Mouse (Mus musculus) megakaryocyte, embryonic 14.5 days (primary cell): ENCODE data around the gene Adamts2. TPM values are rescaled to one million over a fixed set of nuclear protein-coding genes. Genes with fewer than 3 reads are reported as not detected.

Source experiments
- H3K27me3 ChIP-seq: replicated peaks from 2 replicates; pipeline ENCODE3; 2012; ENCODE audit warnings: inconsistent platforms
- H3K36me3 ChIP-seq: replicated peaks from 2 replicates; pipeline ENCODE3; 2012; ENCODE audit warnings: low read length, inconsistent platforms, mixed read lengths
- H3K4me1 ChIP-seq: 2 replicates; pipeline ENCODE4 v1.6.1; 2012; ENCODE audit warnings: inconsistent platforms
- H3K4me3 ChIP-seq: replicated peaks from 2 replicates; pipeline ENCODE3; 2012; ENCODE audit warnings: moderate library complexity, mild to moderate bottlenecking, inconsistent platforms
- H3K9me3 ChIP-seq: 2 replicates; pipeline ENCODE4 v1.6.1; 2012; ENCODE audit warnings: inconsistent platforms
- FLI1 ChIP-seq: IDR thresholded peaks from 2 replicates; pipeline ENCODE4 v1.6.1; 2012; ENCODE audit warnings: low read length, inconsistent platforms, mixed read lengths
- GATA1 ChIP-seq: IDR thresholded peaks from 3 replicates; pipeline ENCODE4 v1.6.1; 2012; ENCODE audit warnings: mixed read lengths, low read length, inconsistent platforms, borderline replicate concordance
- polyA plus RNA-seq: library from polyadenylated mRNA; stranded (reverse); fragments of >175 nt; gene quantifications from 2 replicates; pipeline ENCODE4 v1.2.3, GENCODE M21; 2012; ENCODE audit warnings: low replicate concordance; ENCODE audit not compliant: insufficient read depth

Adamts2 gene
- polyA plus RNA-seq, 1 experiment: not detected

- Histone ChIP-seq H3K36me3 (no peaks in the 10 kb centered on the region), H3K4me3 (no peak overlapping the region), H3K27me3 (peaks cover 40% of the 10 kb centered on the region), H3K4me1 (no peaks in the 10 kb centered on the region), H3K9me3 (peaks cover 5% of the 10 kb centered on the region; the same call in 1 of the 2 replicates)
- no peak for TF ChIP-seq FLI1
- no peak for TF ChIP-seq GATA1
Measured at GRCm38 (mm10) chr11:50592892-50593553, 8.9 kb upstream of the Adamts2 start.

GRCm38 (mm10) chr11:50596571-50596970 lies 5.3 kb upstream of the Adamts2 start:
- Histone ChIP-seq H3K36me3 (no peaks in the 10 kb centered on the region), H3K4me3 (no peak overlapping the region), H3K27me3 (peaks cover 69% of the 10 kb centered on the region), H3K9me3 (peaks cover 14% of the 10 kb centered on the region), H3K4me1 (no peaks in the 10 kb centered on the region)
- TF ChIP-seq FLI1 (no peak), GATA1 (no peak)

- peaks cover 82% of the 10 kb centered on the region for H3K27me3 ChIP-seq
- H3K9me3 ChIP-seq: peaks cover 14% of the 10 kb centered on the region
- no peaks in the 10 kb centered on the region for H3K4me1 ChIP-seq
Measured at GRCm38 (mm10) chr11:50599156-50599555, 2.7 kb upstream of the Adamts2 start.

GRCm38 (mm10) chr11:50602356-50603081 lies 635 bp downstream of the Adamts2 start:
- peaks cover 14% of the 10 kb centered on the region for H3K9me3 ChIP-seq
- no peaks in the 10 kb centered on the region for H3K4me1 ChIP-seq
- no peak overlapping the region for H3K4me3 ChIP-seq
- TF ChIP-seq GATA1 (no peak), FLI1 (no peak)
- H3K27me3 ChIP-seq: peaks cover 89% of the 10 kb centered on the region
- H3K36me3 ChIP-seq: no peaks in the 10 kb centered on the region

More at GRCm38 (mm10) chr11:50599156-50599555, 2.7 kb upstream of the Adamts2 start:
- no peaks in the 10 kb centered on the region for H3K36me3 ChIP-seq
- TF ChIP-seq GATA1 (no peak), FLI1 (no peak)
- H3K4me3 ChIP-seq: no peak overlapping the region

GRCm38 (mm10) chr11:50603082-50603910 lies 1.4 kb downstream of the Adamts2 start:
- Histone ChIP-seq H3K36me3 (no peaks in the 10 kb centered on the region), H3K9me3 (peaks cover 13% of the 10 kb centered on the region), H3K4me1 (no peaks in the 10 kb centered on the region), H3K27me3 (peaks cover 85% of the 10 kb centered on the region), H3K4me3 (no peak overlapping the region)
- no peak for TF ChIP-seq GATA1
- no peak for TF ChIP-seq FLI1

- no peak for TF ChIP-seq FLI1
- TF ChIP-seq GATA1: no peak
- H3K27me3 ChIP-seq: peaks cover 82% of the 10 kb centered on the region
- H3K9me3 ChIP-seq: peaks cover 3% of the 10 kb centered on the region
Measured at GRCm38 (mm10) chr11:50604371-50604770, 2.5 kb downstream of the Adamts2 start.

GRCm38 (mm10) chr11:50611181-50611580 lies 9.3 kb downstream of the Adamts2 start:
- Histone ChIP-seq H3K4me3 (no peak overlapping the region), H3K4me1 (no peaks in the 10 kb centered on the region), H3K36me3 (no peaks in the 10 kb centered on the region), H3K9me3 (no peaks in the 10 kb centered on the region), H3K27me3 (peaks cover 17% of the 10 kb centered on the region)
- TF ChIP-seq GATA1: no peak
- no peak for TF ChIP-seq FLI1

More at GRCm38 (mm10) chr11:50604371-50604770, 2.5 kb downstream of the Adamts2 start:
- no peaks in the 10 kb centered on the region for H3K4me1 ChIP-seq
- no peaks in the 10 kb centered on the region for H3K36me3 ChIP-seq
- H3K4me3 ChIP-seq: no peak overlapping the region

GRCm38 (mm10) chr11:50617015-50617543 lies 15.2 kb downstream of the Adamts2 start:
- H3K36me3 ChIP-seq: no peaks in the 10 kb centered on the region
- H3K9me3 ChIP-seq: no peaks in the 10 kb centered on the region
- H3K27me3 ChIP-seq: no peaks in the 10 kb centered on the region
- TF ChIP-seq FLI1 (no peak), GATA1 (no peak)
- H3K4me3 ChIP-seq: no peak overlapping the region
- H3K4me1 ChIP-seq: no peaks in the 10 kb centered on the region

- Histone ChIP-seq H3K4me3 (no peak overlapping the region), H3K9me3 (no peaks in the 10 kb centered on the region), H3K4me1 (no peaks in the 10 kb centered on the region), H3K27me3 (peaks cover 5% of the 10 kb centered on the region), H3K36me3 (no peaks in the 10 kb centered on the region)
- TF ChIP-seq GATA1: no peak
- TF ChIP-seq FLI1: no peak
Measured at GRCm38 (mm10) chr11:50620926-50621325, 19.0 kb downstream of the Adamts2 start.

GRCm38 (mm10) chr11:50621364-50621763 lies 19.5 kb downstream of the Adamts2 start:
- H3K4me1 ChIP-seq: no peaks in the 10 kb centered on the region
- H3K9me3 ChIP-seq: no peaks in the 10 kb centered on the region
- no peak overlapping the region for H3K4me3 ChIP-seq
- peaks cover 5% of the 10 kb centered on the region for H3K27me3 ChIP-seq
- TF ChIP-seq GATA1: no peak
- TF ChIP-seq FLI1: no peak
- H3K36me3 ChIP-seq: no peaks in the 10 kb centered on the region
